Mouse (Mus musculus): ENCODE data around the gene Adam17.

DNA sequence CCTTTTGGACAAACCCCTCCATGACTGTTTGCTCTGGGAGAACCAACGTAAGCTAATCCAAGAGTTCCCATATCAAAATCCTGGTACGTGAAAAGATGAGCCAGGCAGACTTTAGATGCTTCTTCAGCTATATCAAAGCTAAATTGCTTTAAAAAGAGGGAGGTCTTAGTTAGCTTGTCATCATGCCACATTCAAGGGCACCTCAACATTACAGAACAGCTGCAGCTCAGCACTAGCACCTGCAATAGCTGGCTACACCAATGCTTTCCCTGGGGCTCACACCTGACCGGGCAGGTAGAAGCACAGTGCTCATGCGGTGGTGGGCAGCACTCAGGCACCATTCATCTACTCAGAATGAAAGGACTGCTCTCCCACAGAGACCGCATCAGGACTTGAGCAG lies 32.8 kb downstream of the Adam17 start:
- no peak for TF ChIP-seq CTCF (IDR thresholded peaks at IDR 0.05)
- no peak for TF ChIP-seq EP300 (IDR thresholded peaks at IDR 0.05)
